Mouse (Mus musculus): ENCODE data around the gene Simc1. TPM values are rescaled to one million over a fixed set of nuclear protein-coding genes. Genes with fewer than 3 reads are reported as not detected.

The Simc1 gene
- polyA plus RNA-seq, 1 experiment = 14.0 TPM

DNA sequence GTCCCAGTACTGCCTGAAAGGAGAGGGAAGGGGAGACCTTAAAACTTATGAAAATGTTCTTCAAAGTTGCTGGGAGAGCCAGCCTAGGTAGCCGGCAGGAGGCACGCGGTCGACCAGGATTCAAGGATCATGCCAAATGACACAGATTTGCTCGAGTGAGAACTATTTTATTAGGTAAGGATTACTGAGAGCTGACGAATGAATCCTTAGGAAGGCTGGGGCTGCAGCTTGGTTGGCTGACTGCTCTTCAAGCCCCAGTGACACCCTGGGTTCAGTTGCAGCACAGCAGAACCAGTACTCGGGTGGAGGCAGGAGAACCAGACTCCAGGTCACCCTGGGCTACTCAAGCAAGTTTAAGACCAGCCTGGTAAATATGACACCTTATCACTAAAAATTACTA lies 44.5 kb downstream of the Simc1 start:
- DNase-seq (ENCODE audit: low read depth) = no peak

DNA sequence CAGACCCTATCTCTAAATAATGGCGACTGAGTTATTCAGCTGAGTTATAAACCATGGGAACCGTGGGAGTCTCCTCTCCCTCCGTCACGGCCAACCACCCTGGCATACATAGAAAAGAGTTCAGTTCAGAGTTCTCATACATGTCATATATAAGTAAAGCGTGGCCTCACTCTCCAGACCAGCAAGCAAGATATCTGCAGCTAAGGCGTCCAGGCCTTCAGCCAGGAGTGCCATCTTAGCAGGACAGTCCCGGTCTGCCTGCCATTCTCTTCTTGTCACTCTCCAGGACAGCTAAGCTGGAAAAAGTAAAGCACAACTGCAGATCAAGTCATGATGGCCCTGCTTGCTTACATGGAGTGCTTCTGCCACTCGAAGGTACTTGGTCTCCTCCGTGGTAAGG lies 52.6 kb downstream of the Simc1 start:
- no peak for DNase-seq (ENCODE audit: low read depth)

DNA sequence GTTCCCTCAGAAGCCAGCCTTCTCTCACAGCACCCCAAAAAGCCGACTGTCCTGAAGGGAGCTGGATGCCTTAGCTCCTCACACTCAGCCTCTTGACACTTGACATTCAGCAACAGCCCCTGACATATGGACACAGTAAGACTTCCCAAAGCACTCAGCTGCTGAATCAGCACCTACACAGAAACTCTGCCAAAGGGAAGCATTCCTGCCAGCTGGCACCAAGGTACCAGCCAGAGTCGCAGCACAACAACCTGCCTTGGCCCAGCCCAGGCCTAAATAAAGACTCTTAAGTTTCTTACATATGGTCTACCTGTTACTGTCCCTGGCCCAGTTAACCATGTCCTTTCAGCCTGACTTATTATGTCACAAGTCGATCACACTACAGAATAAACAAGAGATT lies 53.2 kb downstream of the Simc1 start:
- DNase-seq (ENCODE audit: low read depth) = peak; percentile 58

DNA sequence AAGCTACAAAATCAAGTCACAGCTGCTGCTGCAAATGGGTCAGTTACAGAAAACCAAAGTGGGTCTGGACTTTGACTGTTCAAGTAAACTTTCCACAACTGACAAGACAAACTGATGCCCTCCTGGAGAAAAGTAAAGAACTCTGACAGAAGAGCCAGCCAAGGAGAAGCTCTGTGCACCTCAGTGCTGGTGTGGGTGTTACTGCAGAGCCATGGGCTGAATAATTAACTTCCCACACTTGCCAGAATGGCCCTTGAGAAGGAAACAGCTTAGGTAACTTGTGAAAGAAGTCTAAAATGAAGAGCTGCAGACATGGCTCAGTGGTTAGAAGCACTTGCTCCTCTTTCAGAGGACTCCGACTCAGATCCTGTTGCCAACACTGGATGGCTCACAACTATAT lies 54.1 kb downstream of the Simc1 start:
- DNase-seq (ENCODE audit: low read depth) = no peak

DNA sequence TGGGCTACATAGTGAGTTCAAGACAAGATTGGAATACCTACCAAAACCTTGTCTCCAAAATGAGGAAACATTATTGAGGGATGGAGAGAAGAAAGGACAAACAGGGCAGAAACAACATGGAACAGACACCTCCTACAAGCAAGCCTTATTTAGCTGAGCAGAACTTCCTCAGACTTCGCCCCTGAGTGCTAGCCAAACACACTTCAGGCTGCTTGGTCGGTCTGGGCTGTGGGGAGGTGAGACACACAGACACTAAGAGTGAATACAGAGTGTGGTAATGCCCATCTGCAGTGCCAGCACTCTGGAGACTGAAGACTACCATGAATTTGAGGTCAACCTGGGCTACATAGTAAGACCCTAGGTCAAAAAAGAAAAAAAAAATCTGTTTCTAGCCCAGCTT lies 56.1 kb downstream of the Simc1 start:
- no peak for DNase-seq (ENCODE audit: low read depth)

DNA sequence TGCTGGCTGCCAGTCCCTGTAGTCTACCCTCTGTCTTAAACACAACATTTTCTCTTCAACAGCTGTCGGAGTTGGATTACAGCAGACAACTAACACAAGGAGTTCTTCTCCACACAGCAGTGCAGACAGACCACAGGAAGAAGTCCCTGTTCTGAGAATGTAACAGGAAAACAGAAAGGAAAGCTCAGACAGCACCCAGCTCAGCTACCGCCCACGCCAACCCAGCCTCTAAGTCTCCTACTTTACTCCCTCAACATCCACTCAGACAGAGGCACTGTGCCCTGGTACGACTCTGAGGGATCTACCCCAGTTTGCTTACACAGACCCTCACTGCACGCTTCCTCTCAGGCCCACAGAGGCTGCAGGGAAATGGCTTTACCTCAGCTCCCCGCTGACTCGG lies 57.0 kb downstream of the Simc1 start:
- no peak for DNase-seq (ENCODE audit: low read depth)

DNA sequence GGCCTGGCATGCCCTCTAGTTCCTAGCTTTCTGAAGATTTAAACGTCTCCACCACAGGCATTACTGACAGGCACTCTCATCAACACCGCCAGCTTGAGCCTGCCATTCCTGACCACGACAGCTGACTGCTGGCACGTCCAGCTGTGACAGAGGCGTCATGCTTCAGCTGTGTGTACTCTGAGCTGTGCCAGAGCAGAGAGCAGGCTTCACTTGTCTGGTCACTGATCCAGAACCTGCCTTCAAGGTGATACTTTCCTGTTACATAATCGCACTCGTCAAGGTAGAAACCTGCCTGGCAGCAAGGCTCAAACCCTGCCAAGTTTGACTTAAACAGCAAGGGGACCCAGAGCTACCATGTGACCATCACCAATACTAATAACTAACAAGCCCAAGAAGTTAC lies 59.0 kb downstream of the Simc1 start:
- DNase-seq (ENCODE audit: low read depth) = peak; percentile 76

DNA sequence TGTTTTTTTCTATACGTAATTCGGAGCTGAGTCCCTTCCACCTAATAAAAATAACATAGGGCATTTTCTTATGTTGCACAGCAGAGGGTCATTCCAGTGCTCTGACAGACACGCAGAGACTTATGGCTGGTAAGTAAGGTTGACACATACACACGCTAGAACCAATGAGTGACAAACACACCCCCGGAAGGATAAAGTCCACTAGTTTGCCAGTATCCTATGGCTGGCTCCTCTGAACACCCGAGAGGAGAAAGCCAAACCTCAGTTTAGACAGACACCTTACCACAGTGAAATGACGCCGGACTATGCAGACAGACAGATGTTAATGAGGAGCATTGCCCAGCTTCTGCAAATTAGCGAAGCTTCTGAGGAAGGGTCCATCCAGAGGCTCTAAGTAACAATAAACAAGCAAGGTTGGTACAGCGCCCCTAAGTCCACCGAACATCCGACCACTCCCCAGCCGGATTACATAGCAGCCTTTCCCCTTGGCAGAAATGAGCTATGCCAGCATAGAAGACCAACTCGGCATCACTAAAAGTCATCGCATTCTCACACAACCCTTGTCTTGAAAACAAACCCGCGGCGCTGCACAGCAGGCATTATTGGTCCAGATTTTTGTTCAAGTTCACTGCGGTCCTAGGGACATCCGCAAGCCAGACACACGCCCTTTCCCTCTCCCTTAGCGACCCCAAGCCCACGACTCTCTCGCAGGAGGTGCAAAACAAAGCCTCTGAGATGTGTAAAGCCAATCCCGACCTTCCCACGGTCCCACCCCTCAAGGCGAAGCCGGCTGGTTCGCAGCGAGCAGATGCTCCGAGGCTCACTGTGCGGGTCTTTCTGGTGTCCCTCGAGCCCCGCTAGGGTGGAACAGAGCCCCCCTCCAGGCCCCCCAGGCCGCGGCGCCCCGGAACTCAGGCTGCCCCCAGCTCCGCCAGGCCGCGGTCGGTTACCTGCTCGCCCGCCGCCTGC lies 60.9 kb downstream of the Simc1 start:
- no peak for DNase-seq (ENCODE audit: low read depth)

DNA sequence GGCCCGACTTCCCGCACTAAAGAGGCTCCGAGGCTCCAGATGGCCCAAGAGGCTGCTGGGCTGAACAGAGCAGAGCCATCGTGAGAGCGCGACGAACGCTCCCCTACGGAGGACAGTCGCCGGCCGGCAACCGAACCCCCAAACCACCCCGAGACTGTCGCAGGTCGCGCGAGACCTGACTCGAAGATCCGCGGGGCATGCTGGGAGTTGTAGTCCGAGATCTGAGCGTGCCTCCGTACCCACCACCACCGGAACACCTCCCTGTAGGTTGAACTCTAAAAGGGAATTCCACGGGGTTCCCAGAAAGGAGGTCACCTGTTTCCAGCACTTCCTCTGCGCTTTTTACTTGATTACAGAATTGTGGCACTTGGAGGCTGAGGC lies 61.6 kb downstream of the Simc1 start, which contains the start of gene 4833439L19Rik:
TSS of gene 4833439L19Rik (minus strand) at position 235 of the 381 bp plus-strand sequence.
- DNase-seq (ENCODE audit: low read depth) = no peak

DNA sequence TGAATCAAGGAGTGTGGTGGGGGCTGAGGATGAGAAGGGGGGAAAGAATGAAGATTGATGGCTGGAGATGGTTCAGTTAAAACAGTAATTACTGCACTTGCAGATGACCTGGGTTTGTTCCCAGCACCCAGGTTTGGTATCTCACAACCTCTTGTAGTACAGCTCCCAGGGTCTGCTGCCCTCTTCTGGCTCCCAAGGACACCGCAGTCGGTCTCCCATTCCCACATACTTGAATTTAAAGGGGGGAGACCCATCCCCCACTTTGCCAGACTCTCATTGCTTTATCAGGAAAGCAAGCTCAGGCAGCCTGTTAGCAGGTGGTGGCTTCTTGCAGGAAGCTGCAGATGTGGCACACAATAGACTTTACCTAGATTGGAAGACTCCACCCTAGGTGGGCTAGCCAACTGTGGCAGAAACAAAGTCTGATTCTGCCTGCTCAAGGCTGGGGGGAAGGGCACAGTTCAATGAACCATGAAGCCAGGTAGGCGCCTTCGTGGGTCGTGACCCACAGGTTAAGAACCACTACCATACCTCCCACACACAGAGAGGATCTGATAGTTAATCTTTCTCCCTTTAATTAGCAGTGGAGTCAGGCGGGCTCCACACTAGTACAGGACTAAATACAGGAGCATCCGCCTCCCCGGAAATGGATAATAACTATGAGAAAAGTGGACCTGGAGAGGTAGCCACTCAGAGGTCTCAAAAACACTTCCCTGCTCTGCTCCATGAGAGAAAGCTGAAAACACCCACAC lies 62.2 kb downstream of the Simc1 start:
- DNase-seq (ENCODE audit: low read depth) = no peak

DNA sequence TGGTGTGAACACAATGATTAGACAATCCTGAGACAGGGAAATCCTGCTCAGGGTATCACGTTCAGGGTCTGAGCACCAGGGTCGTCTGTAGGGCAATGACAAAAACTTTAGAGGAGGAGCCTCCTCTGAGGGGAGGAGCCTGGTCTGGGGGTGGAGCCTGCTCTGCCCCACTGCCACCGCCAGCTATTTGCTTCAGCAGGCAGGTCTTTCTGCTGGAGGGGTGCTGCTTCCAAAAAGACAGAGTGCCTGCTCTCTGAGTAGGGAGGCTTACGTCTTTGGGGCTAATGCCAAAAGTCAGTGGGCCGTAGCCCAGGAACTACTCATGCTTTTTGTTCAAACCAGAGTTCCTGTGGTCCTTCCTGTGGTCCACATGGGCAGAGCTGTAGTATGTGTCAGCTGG lies 64.8 kb downstream of the Simc1 start:
- no peak for DNase-seq (ENCODE audit: low read depth)

DNA sequence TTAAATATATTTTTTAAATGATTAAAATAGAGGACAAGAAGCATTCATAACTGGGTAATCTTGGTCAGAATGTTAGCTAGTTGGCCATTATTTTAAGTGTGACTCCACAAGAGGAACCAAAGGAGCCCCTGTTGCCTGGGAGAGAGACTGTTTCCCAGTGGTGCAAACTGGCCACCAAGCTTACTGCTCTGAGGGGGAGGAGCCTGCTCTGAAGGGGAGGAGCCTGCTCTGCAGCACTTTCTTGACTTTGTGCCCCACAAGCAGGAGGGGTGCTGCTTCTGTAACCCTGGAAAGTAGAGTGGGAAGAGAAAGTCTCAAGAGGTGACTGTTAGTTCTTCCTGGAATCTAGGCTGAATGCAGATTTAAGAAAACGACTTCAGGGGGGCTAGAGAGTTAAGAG lies 65.7 kb downstream of the Simc1 start:
- no peak for DNase-seq (ENCODE audit: low read depth)

DNA sequence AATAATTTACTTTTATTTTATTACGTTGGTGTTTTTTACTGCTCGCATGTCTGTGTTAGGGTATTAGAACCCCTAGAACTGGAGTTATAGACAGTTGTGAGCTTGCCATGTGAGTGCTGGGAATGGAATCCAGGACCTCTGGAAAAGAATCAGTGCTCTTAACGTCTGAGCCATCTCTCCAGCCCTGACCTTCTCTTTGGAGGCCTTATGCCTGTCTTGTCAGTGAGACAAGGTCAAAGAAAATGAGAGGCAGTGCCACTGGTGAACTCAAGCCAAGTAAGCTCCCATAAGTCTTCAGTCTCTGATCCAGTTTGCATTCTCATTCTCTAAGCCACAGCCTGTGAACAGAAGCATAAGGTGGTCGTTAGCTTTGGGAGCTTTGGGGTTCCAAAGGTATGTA lies 67.2 kb downstream of the Simc1 start:
- DNase-seq (ENCODE audit: low read depth) = no peak

DNA sequence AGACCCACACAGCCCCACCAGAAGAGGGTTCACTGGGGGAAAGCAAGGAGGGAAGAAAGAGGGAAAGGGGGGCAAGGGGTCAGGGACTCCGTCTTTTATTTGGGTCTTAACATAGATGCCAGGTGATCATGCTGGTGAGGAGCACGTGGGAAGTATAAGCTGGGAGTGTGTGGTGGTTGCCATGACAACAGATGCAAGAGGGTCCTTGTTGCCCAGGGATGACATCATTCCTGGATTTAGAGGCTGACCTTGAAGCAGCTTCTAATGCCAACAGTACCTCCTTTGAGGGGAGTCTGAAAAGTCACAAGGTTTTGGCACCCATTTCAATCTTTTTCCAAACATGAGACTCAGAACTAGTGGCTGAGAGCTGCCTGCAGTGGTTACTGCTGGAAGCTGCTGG lies 68.1 kb downstream of the Simc1 start:
- DNase-seq (ENCODE audit: low read depth) = no peak

DNA sequence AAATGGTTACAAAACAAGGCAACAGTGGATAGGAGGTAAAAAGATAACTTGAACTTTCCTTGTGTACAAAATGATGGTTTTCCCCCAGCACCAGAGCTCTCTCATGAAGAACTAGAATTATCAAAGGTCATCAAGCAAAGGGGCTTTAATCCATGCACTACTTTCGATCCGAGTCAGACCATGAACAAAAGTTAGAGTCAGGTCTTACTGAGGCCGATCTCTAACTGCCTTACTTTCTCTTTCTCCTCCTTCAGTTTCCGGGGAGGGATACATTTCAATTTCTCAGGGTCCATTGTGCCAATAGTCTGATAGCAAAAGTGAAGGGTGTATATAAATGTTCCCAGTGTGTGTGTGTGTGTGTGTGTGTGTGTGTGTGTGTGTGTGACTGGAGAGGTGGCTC lies 69.0 kb downstream of the Simc1 start:
- no peak for DNase-seq (ENCODE audit: low read depth)

DNA sequence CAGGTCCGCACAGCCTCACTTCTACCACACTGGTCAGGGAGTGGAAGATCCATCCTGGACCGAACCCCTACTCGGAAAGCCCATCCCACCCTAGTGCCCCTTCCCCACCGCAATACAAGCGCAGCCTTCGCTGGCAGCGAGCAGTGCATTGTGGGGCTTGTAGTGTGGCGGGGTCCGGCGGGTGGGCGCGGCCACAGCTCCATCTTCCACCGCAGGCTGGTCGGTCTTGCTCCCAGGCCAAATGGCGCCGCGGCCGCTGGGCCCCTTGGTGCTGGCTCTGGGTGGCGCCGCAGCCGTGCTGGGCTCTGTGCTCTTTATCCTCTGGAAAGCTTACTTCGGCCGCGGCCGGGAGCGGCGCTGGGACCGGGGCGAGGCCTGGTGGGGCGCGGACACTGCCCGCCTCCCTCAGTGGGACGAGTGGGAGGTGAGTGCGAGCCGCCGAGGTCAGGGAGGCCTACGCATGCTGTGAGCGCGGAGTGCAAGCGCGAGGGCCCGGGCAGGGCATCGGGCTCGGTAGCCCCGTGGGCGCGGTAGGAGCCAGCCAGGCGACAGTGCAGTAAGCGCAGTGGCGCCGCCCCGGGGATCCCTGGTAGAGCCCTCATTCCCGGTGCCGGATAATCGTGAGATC lies 71.4 kb downstream of the Simc1 start, which contains the start of gene Arl10:
TSS of gene Arl10 (plus strand) at position 162 of the 628 bp plus-strand sequence.
- DNase-seq (ENCODE audit: low read depth) = no peak

DNA sequence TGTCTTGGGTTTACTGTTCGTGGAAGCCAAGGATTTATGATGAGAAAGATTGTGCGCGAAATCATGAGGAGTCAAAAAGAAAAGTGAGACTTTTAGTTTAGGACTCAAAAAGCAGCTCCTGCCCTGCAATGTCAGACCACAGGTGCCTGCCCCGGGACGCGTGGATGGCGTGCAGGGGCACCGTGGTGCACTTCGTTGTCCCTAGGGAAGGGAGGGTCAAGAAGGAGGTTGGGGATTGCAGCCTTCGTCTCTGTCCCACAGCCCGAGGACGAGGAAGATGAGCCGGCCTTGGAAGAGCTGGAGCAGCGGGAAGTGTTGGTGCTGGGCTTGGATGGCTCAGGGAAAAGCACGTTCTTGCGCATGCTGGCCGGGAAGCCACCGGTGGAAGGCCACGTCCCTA lies 71.9 kb downstream of the Simc1 start:
- DNase-seq (ENCODE audit: low read depth) = no peak

DNA sequence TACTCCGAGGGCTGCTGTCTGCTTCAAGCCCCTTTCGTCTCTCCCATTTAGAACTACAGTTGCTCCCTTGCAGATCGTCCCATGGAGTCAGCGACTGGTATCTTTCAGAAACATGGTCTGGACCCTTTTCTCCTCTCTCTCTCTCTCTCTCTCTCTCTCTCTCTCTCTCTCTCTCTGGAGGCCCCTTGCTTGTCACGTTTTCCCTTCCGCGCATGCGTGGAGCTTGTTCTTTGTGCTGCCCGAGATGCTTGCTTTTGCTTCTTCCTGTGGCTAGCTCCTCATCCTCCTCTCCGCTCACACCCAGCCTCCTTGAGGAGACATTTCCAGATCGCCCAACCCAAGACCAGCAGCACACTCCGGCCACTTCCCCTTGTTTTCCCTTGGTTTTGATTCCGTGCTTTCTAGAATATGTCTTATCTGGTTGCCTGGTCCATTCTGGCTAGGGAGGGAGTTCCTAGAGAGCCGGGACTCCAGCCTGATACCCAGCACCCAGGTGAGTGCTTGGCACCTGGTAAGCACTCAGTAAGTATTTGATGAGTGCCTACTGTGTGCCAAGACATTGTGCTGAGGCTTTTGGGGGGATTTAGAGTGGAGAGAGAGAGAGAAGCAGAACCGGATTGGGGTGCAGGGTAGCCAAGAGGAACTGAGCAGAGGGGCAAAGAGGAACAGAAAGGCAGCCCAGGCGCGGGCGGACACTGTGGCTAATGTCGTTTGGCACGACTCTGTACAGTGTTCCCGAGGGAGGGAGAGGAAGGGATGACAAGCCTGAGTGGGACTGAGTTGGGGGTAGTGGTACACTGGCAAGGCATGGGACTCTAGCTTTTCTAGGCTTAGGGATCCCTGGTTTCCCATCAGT lies 74.3 kb downstream of the Simc1 start:
- no peak for DNase-seq (ENCODE audit: low read depth)

DNA sequence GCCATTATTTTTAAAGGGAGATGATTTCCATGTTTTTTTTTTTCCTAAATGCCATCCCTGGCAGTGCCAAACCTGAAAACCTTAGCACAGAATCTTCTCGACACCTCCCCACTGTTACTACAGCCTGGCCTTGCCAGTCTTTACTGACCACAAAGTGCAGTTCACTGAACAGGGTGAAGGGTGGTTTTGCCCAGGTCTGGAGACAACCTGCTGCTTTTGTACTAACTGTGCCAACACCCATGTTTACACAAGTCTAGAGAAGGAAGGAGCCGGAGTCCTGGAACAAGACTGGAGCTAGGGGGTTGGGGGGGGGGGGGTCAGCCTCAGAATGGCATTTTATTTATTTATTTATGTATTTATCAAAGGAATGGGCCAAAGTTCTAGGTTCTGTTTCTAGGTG lies 77.8 kb downstream of the Simc1 start:
- no peak for DNase-seq (ENCODE audit: low read depth)

DNA sequence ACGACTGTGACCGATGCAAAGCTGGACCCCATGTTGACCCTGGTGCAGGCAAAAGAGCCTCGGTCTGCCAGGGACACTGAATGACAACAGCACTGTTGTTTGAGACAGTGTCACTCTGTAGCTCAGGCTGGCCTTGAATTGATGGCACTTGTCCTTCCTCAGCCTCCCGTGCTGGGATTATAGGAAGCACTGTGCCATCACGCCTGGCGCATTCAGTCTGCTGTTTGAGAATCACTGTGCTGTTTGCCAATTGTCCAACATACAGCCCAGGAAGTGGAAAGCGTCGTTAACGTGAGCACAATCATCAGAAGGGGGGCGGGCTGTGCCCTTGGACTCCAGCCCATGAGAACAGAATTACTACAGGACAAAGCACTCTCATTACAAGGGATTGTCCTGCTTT lies 78.5 kb downstream of the Simc1 start:
- no peak for DNase-seq (ENCODE audit: low read depth)

DNA sequence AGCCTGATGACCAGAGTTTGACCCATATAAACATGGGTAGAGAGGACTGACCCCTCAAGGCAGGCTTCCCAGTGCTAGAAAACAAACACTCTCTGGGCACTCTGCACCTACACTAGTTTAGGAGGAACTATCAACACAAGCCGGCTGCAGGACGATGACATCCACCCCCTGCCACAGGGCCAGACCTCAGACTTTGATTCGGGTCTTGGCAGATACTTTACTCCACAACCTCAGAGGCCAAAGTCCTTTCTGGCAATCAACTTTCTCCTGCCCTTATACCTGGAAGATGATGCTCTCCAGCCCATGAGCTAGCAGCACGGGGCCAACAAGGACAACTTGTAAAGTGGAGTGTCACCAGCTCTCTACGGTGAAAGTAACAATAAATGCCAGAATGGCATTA lies 79.3 kb downstream of the Simc1 start:
- no peak for DNase-seq (ENCODE audit: low read depth)

DNA sequence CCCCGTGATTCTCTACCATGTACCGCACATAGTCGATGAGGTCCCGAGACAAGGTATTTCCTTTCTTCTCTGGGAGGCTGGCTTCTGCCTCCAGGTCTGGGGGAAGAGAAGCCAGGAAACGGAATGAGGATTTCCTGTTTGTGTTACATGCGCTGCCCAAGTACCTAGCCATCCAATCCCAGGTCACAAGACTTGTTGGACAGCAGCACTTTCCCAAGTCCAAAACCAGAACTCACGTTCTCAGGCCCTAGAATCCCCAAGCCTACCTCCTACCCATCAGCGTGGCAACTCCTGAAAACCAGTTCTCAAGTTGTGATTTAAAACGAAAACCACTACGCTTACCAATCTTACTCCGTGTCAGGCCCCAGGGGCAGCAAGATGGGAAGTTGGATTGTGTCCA lies 82.3 kb downstream of the Simc1 start:
- no peak for DNase-seq (ENCODE audit: low read depth)

All from gonadal fat pad, adult 2 months (tissue).